Mouse (Mus musculus): ENCODE data around the gene Syt6. TPM values are rescaled to one million over a fixed set of nuclear protein-coding genes. Genes with fewer than 3 reads are reported as not detected.

Gene Syt6
- total RNA-seq (2021) = not detected

DNA sequence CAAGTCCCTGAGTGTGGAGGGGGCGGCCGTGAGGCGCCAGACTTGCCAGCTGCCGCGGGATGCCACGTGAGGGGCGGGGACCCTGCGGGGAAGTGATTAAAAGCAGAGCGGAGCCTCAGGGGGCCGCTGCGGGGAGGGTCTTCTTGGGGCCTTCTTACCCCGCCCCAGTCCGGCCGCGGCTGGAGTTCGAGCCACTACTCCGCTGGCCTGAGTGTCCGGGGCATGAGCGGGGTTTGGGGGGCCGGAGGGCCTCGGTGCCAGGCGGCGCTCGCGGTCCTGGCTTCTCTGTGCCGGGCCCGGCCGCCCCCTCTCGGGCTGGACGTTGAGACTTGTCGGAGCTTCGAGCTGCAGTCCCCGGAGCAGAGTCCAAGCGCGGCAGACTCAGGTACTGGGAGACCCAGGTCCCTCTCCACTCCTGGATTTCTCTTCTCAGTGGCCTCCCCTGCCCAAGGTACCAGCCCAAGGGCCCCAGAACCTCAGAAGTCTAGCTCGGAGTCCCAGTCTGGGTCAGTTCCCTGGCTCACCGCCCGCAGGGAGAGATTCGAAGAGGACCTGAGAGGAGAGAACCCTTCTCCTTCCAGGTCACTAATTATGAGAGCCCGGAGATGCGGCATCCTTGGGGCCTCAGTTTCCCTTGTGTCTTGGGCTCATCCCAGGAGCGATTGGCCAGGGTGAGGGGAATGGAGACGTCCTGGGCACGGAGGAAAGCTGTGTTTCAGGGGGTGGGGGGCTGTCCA, at the start of gene Syt6:
Syt6 (plus strand) TSS at position 76 of the 737 bp plus-strand sequence.
- no peak for DNase-seq

GRCm38 (mm10) chr3:103526201-103526704, 48.8 kb upstream of the Syt6 start:
- no peak for DNase-seq

GRCm38 (mm10) chr3:103526864-103527263, 48.2 kb upstream of the Syt6 start:
- no peak for DNase-seq

- no peak for DNase-seq
These were observed 41.0 kb upstream of the Syt6 start for GRCm38 (mm10) chr3:103534036-103534435.

- no peak for DNase-seq
These were observed 39.8 kb upstream of the Syt6 start for GRCm38 (mm10) chr3:103535207-103535606.

DNA sequence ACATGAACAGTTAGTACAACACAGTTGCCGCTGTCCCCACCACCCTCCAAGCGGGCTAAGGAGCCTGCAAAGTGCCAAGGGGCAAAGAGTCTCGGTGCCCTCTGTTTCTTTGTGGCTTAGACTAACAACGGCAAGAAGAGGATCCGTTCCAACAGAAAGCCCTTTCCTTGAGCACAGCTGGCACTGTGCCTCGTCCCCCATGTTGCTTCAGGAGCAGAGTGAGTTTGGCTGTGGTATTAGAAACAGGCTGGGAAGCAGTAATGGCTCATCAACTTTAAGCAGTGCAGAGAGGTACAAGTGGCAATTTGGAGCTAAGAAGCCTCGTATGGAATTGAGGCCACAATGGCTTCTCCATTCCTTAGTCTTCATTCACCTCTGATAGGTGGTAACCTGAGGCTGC, 35.9 kb upstream of the Syt6 start:
- no peak for DNase-seq

- DNase-seq = no peak
These were observed 28.9 kb upstream of the Syt6 start for GRCm38 (mm10) chr3:103546166-103546565.

GRCm38 (mm10) chr3:103546626-103547025, 28.4 kb upstream of the Syt6 start:
- no peak for DNase-seq

- no peak for DNase-seq
These were observed 24.8 kb upstream of the Syt6 start for GRCm38 (mm10) chr3:103550236-103550635.

DNA sequence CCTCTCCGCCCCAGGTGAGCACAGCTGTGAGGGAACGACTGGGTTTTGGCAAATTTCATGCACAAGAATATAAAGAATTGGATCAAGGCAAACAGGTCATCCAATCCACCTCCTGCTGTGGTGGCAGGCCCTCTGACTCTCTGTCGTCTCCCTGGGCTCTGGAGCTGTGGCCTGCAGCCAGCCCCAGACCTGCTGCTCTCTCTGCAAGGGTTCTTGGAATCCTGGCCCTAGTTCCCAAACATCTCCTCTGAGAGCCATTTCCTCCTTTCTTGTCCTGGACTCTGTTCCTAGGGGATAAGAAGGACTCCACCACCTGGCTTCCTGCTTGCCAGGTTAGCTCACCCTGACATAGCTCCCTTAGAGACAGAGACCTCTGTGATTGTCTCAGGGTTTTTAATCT, 7.8 kb upstream of the Syt6 start:
- DNase-seq = no peak

GRCm38 (mm10) chr3:103572526-103572925, 2.5 kb upstream of the Syt6 start:
- no peak for DNase-seq

- no peak for DNase-seq
These were observed 1.8 kb upstream of the Syt6 start for GRCm38 (mm10) chr3:103573106-103573790.

- DNase-seq = peak; percentile 85
These were observed 1.3 kb upstream of the Syt6 start for GRCm38 (mm10) chr3:103573791-103574166.

GRCm38 (mm10) chr3:103574566-103575155, 370 bp upstream of the Syt6 start:
- DNase-seq = no peak

DNA sequence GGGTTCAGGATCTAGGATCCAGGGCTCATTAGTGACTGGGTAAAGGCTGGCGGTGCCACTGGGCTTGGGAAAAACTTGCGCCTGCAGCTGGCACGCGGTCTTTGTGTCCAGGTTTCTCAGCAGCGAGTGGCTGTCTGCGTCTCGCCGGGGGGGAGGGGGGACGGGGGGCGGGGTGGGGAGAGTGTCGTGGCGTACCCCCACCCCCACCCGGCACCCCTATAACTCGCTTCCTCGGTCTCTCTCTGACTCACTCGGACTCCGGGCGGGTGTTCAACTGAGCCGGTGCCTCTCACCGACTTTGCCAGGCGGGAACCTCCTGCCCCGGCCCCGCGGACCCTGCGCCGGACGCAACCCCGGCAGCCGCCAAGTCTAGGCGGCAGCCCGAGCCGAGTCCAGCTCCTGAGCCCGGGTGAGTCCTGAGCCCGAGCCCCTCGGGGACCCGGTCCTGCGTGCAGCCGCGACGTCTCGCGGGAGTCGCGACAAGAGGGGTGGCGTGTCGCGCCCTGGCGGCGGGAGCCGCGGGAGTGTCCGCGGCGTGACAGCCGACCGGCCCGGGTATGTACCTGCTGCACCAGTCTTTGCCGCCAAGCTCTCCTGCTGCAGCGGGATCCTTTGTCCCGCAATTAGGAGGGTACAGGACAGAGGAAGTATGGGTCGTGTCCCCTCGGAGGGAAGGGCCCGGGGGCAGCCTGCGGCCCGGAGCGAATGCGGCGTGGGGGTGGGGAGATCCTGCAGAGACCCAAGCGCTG, 1.0 kb downstream of the Syt6 start:
- peak; percentile 11 for DNase-seq

DNA sequence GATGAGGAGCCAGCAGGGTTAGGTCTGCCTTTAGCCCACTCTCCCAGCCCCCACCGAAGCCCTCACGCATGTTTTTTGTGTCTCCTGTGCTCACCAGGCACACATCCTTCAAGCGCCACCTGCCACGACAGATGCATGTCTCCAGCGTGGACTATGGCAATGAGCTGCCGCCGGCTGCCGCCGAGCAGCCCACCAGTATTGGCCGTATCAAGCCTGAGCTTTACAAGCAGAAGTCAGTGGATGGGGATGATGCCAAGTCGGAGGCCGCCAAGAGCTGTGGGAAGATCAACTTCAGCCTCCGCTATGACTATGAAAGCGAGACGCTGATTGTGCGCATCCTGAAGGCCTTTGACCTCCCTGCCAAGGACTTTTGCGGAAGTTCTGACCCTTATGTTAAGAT, 12.1 kb downstream of the Syt6 start:
- DNase-seq = no peak

- no peak for DNase-seq
These were observed 12.6 kb downstream of the Syt6 start for GRCm38 (mm10) chr3:103587672-103588071.

DNA sequence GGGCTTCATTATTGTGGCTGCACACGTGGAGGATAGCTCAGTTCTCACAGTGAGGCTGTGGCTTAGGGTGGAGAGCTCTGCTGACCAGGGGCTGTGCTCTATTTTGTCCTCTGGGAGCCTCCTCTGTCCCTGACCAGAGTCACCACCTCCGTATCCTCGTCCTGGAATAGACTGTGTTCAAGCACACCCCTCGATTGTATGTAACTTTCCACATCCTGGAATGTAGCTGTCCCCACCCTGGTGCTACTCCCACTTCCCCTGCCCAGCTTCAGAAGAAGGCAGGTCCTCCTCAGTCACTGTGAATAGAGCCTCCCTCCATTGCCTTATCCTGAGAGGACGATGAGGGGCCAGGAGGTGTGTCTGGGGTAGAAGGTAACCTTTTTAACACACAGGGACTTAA, 14.6 kb downstream of the Syt6 start:
- peak; percentile 11 for DNase-seq

- DNase-seq = no peak
These were observed 17.6 kb downstream of the Syt6 start for GRCm38 (mm10) chr3:103592636-103593035.

GRCm38 (mm10) chr3:103593631-103594030, 18.6 kb downstream of the Syt6 start:
- DNase-seq = no peak

GRCm38 (mm10) chr3:103595271-103595810, 20.3 kb downstream of the Syt6 start:
- DNase-seq = no peak

DNA sequence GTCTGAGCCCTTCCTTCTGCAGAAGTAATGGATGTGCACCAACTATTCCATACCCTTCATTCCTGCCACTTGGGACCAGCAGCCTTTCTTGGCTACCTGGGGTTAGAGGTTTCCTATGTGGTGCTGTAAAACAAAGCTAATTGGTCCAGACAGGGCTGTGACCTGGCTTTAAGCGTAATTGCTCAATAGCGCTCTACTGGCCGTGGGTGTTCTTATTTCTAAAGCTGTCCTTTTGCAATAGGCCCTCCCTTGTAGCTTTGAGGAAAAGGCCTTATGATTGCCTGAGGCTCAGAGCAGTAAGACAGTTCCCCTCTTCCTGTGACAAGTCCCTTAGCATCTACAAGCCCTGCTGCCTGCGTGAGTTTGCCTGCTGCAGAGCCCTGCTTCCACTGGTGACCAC, 22.6 kb downstream of the Syt6 start:
- no peak for DNase-seq

- DNase-seq = peak; percentile 29
These were observed 26.0 kb downstream of the Syt6 start for GRCm38 (mm10) chr3:103601011-103601410.

All from heart, postnatal 4 days (tissue).